Mouse (Mus musculus) regulatory T cell (primary cell): ENCODE results near the gene Vmn1r171.
"Not testable (repeated sequence)": the region's sequence is repeated elsewhere in the genome, so short reads cannot be mapped to it uniquely, and the experiment has no call there.

ENCODE experiments used
- in situ Hi-C: fragments of 300-600 bp; cut with MboI, MseI; formaldehyde crosslinking; loops from one replicate; pipeline ENCODE4 v1.15.1; 2025; ENCODE audit warnings: high pct_unique_total_duplicates

The Vmn1r171 gene

GRCm38 (mm10) chr7:23630422-23630821, at the start of gene Vmn1r171:
Vmn1r171 (plus strand) TSS chr7:23630722.
- in situ Hi-C loops: no loop called here

- in situ Hi-C loops: not testable (repeated sequence)
Measured at GRCm38 (mm10) chr7:23605875-23606274, 24.6 kb upstream of the Vmn1r171 start, which contains the start of gene Vmn1r170. Vmn1r170 (plus strand) TSS chr7:23606175.

GRCm38 (mm10) chr7:23658016-23658415, 27.5 kb downstream of the Vmn1r171 start, which contains the start of gene Vmn1r172:
Vmn1r172 (plus strand) TSS chr7:23658316.
- in situ Hi-C loops: no loop called here
